Mouse (Mus musculus): ENCODE measurements around the gene Cpn2. TPM values are rescaled to one million over a fixed set of nuclear protein-coding genes. Genes with fewer than 3 reads are reported as not detected.

Gene Cpn2
- polyA plus RNA-seq, 1 experiment from 2014 or later: not detected

- no peaks in the 10 kb centered on the region for H3K27me3 ChIP-seq
- ATAC-seq (ENCODE audit: insufficient number of reproducible peaks, insufficient read depth, low FRiP score, low TSS enrichment, low read depth): no peak
- H3K9me3 ChIP-seq: peaks cover 6% of the 10 kb centered on the region; the same call in 1 of the 2 replicates
- no peaks in the 10 kb centered on the region for H3K36me3 ChIP-seq
- H3K27ac ChIP-seq: no peak overlapping the region
- peaks cover 20% of the 10 kb centered on the region for H3K4me1 ChIP-seq (replicated peaks)
- no peak overlapping the region for H3K4me2 ChIP-seq
- WGBS: 90% methylated on average over 11 of the region's 11 CpGs
- H3K4me3 ChIP-seq (replicated peaks): no peak overlapping the region
- no peak overlapping the region for H3K9ac ChIP-seq (replicated peaks)
Observed at GRCm38 (mm10) chr16:30207111-30207828, 60.0 kb downstream of the Cpn2 start.

Other genes starting within 250 kb of the Cpn2 start
- gene Hes1, start 203.1 kb downstream of the Cpn2 start, polyA plus RNA-seq (2016; fragmentation: Nextera tagmentation; extraction: Ambion mirVana): 74.9 and 76.9 TPM in 2 replicates
- gene Lrrc15, start 15.8 kb upstream of the Cpn2 start, polyA plus RNA-seq (2016; fragmentation: Nextera tagmentation; extraction: Ambion mirVana): 0.84 and 0.90 TPM in 2 replicates
- gene Gp5, start 43.3 kb upstream of the Cpn2 start, polyA plus RNA-seq (2016; fragmentation: Nextera tagmentation; extraction: Ambion mirVana): 1.7 and 2.1 TPM in 2 replicates
- 13.2 and 14.4 TPM in 2 replicates for gene Atp13a3, start 138.5 kb upstream of the Cpn2 start, polyA plus RNA-seq (2016; fragmentation: Nextera tagmentation; extraction: Ambion mirVana)

Data from limb, embryonic 12.5 days (tissue).